Mouse (Mus musculus) adrenal gland, postnatal 4 days (tissue): ENCODE data around the gene Sgcg. TPM values are rescaled to one million over a fixed set of nuclear protein-coding genes. Genes with fewer than 3 reads are reported as not detected.

Source experiments
- DNase-seq, 2 experiments: peaks; one replicate each; pipeline ENCODE4 v3.0.0; 2021 to 2022; ENCODE audit warnings: low spot score in 2 of 2, mixed read lengths in 2 of 2
- total RNA-seq, 2 experiments: library from RNA; stranded (reverse); gene quantifications; 2 replicates each; pipeline ENCODE4 v1.2.3; 2021

Gene Sgcg
- total RNA-seq, 2 experiments from 2014 or later: 2.0 to 4.8 TPM

DNA sequence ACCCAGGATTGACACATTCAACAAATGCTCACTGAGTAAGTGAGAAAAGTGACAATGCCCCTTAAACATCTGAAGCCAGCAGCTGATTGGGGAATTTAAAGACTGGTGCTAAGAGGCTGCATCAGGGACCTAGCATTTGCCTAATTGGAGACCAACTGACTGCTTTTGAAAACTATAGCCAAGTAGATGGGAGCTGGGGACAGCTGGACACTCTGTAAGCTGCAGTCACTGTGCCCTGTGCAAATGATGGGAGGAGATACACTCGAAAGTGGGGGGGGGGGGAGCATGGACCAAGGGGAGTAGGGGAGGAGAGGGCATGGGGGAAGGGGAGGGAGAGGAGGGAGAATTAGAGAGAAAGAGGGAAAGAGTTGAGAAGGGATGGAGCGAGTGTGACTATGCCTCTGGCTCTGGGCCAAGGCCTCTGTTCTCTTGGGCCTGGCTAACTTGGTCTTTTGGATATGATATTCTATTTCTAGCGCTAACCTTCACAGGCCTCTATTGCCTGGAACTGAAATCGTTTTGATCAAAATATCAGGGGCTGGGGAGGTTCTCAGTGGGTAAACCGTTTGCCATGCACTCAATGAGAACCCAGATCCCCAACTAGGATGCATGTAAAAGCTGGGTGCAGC lies 22.3 kb downstream of the Sgcg start:
- no peak for DNase-seq

DNA sequence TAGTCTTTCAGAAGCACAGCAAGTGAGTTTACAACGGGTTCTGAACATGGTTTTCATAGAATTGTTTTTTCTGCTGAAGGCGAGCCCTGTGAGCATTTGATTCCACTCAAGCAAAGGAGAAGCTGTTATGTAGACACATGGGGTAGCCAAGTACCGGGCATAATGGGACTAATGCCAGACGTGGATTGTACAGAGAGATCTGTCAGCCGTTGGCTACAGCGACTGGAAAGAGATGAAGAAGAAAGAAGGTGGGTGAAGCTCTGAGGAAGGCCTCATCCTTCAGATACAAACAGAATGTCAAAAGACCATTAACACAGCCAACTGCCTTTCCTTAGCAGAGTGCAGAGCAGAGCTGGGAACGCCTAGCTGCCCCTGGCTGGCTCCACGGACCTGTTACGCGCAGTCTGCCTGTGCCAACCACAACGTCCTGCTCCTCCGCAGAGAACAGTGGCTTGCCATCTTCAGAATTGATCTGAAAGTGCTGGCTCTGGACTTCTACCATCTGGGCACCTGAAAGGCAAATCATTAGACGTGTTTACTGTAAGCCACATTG lies 26.2 kb downstream of the Sgcg start:
- DNase-seq: no peak

DNA sequence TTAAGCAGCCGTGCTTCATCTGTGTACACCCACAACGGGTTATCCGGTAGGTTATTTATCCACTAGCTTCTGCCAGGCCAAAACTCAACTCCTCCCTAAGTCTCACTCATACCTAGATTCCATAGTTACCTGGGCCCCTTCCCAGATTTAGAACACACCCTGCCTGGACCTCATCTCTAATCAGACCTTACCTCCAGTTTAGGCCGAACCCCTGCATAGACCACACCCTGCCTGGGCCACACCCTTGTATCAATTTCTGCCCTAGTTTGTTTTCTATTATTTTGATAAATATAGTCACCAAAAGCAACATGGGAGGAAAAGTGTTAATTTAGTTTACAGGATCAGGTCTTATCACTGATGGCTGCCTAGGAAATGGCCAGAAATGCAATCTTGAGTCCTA lies 28.1 kb downstream of the Sgcg start:
- DNase-seq: no peak

GRCm38 (mm10) chr14:61229763-61230162 lies 28.5 kb downstream of the Sgcg start:
- no peak for DNase-seq

- DNase-seq: no peak
Observed at GRCm38 (mm10) chr14:61226151-61226550, 32.1 kb downstream of the Sgcg start.

DNA sequence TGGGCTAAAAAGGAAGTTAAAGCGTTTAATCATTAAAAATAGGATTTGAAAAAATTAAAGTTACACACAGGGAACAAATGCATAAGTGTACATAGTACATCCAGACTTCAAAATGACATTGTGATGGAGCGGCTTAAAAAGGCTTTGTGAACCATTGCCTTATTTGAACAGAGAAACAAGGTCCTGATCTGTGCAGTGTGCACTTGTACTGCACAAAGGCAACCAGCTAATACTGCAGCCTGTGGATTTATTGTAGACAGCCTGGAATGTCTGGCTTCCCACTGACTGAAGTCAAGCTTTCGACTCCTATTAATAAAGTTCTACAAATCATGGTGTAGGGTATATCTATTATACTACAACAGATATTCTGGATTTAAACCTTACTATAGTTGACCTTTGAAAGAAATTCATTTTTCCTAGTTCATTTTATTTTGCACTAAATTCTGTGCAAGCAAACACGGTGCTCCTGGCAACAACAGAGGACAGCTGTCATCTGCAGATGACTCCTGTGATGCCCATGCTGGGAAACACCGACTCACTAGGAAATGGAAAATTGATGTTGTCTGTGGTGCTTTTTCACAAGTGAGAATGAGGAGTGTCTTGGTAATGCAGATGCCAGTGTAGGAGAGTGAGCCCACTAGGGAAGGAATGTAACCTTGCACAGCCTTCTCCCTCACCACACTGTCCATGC lies 33.8 kb downstream of the Sgcg start:
- no peak for DNase-seq

DNA sequence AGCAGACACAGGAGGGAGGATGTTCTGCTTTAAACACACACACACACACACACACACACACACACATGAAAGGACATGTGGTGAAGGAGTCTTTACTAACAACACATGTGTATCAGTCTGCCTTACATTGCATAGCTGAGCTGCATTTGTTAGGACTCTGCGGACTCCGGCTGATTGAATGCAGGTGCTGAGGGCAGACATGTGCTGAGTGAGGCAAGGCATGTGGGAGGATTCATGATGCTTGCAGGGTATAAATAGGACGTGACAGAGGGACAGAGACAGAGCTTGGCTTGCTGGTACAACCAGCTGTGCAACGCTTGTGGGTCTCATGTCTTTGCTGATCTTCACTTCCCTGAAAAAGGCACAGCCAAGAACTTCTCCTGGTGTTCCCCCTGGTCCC lies 34.5 kb downstream of the Sgcg start:
- DNase-seq: no peak

- DNase-seq: no peak
Observed at GRCm38 (mm10) chr14:61222506-61222905, 35.8 kb downstream of the Sgcg start.

DNA sequence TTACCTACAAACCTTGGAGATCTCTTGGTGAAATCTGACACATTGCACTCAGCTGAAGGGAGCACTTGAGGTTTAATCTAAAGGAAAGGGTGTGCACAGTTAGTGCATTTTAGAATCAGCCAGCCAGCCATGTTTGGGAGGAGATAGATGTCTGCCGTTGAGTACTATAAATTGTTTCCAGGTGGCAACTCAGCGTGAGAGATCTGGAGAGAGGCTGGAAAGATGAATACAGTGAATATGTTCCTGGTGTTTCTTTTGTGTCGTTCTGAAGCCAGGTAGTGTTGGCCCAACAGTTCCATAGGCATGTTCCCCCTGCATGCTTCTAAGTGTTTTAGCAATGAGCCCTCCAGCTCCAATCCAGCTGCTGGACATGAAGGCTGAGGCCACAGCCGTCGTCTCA lies 37.1 kb downstream of the Sgcg start:
- DNase-seq: no peak

DNA sequence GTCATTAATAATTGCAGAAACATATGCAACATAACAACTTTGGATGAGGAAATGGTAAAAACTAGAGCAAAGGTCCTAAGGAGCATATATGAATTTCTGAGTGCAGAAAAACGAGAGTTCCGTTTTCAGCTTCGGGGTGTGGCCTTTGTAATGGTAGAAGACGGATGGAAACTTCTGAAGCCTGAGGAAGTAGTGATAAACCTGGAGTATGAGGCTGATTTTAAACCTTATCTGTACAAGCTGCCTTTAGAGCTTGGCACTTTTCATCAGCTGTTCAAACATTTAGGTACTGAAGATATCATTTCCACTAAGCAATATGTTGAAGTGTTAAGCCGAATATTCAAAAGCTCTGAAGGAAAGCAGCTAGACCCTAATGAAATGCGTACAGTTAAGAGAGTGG lies 46.5 kb downstream of the Sgcg start:
- no peak for DNase-seq

DNA sequence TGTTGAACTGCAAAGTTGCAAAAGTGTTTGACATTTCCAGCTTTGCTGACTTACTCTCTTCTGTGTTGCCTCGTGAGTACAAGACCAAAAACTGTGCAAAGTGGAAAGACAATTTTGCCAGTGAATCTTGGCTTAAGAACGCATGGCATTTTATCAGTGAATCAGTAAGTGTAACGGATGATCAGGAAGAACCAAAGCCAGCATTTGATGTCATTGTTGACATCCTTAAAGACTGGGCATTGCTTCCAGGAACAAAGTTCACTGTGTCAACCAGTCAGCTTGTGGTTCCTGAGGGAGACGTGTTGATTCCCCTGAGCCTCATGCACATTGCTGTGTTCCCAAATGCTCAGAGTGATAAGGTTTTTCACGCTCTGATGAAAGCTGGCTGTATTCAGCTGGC lies 48.2 kb downstream of the Sgcg start:
- DNase-seq: no peak

GRCm38 (mm10) chr14:61194416-61194815 lies 63.9 kb downstream of the Sgcg start:
- no peak for DNase-seq

DNA sequence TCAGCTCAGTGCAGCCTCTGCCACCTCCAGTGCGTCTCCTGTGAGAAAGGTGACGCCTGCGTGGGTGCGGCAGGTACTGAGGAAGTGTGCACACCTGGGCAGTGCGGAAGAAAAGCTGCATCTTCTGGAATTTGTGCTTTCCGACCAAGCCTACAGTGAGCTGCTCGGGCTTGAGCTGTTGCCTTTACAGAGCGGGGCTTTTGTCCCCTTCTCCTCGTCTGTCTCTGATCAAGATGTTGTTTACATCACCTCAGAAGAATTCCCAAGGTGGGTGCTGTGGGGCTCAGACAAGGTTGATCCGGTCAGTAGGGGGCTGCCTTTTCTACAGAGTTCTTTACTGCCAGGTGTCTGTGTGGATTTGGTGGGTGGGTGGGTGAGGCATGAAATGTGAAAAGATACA lies 66.0 kb downstream of the Sgcg start:
- no peak for DNase-seq

GRCm38 (mm10) chr14:61191904-61192303 lies 66.4 kb downstream of the Sgcg start:
- no peak for DNase-seq

DNA sequence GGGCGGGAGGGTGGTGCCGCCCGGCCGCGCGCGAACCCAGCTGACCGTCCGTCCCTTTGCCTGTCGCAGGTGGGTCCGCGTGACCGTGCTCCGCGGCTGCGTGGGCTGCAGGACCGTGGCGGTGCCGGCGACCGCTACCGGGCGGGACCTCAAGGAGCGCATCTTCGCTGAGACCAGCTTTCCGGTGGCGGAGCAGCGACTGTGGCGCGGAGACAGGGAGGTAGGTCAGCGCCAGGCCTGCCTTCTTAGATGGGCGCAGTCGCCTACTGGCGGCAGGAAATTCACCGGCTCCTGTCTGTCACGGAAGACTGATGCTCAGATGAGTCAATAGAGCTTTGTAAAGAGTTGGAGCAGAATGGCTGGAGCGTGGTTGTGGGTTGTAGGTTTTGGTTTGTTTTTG lies 85.1 kb downstream of the Sgcg start:
- peak in 1 of 2 experiments; percentile 45 for DNase-seq

- peak; percentile 85 to 97 for DNase-seq
Observed at GRCm38 (mm10) chr14:61172548-61173158, 85.6 kb downstream of the Sgcg start.

GRCm38 (mm10) chr14:61171261-61171970 lies 86.9 kb downstream of the Sgcg start:
- no peak for DNase-seq

Other genes with a start within 250 kb of the Sgcg start
- 10 to 100 TPM; 39.0 to 45.7 TPM for gene Tnfrsf19, start 212.0 kb downstream of the Sgcg start, total RNA-seq
- gene Sacs, start 120.0 kb downstream of the Sgcg start, total RNA-seq: 10 to 100 TPM; 12.6 to 12.9 TPM
- gene Arl11, start 51.3 kb upstream of the Sgcg start, total RNA-seq: 1 to 10 TPM; 1.1 to 1.5 TPM
- 1 to 10 TPM; 7.2 to 7.3 TPM for gene Ebpl, start 101.9 kb upstream of the Sgcg start, total RNA-seq
- 10 to 100 TPM; 34.3 to 34.6 TPM for gene Kpna3, start 181.4 kb upstream of the Sgcg start, total RNA-seq